Mouse (Mus musculus): Measurements from ENCODE around the gene Sox12.
A peak's percentile ranks its signal among the peaks of the same experiment; 100 is the strongest.
"Not testable (repeated sequence)": the region's sequence is repeated elsewhere in the genome, so short reads cannot be mapped to it uniquely, and the experiment has no call there.

Sox12 gene

DNA sequence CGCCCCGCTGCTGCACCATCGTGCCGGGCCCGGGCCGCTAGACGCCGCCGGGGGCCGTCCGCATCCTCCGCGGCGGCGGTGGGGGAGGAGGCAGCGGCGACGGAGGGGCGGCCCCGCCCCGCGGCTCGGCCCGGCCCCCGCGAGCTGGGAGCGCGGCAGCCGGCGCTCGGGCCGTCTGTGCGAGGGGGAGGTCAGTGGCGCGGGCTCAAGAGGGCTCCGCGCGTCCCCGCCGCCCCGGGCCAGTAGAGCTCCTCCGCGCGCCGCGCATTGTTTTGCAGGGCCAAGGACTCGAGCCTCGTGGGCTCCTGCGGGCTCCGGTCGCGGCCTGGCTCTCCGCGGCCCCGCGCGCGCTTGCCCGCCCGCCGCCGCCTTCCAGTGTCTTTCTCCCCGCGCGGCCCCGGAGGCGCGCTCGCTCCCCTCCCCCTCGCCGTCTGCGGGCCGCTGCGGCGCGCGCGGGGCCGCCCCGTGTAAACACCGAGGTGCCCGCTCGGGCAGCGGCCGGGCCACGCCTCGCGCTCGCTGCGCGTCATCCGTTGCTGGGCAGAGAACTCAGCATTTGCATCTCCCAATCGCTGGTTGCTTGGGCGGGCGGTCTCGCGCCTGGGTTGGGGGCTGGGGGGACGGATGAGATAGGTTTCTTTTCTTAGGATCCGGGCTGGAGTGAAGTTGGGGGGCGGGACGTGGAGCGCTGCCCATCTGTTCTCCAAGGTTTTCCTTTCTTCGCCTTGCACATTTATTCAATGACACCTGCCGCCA lies at the start of gene Sox12:
TSS of gene Sox12 (minus strand) at position 384 of the 756 bp plus-strand sequence.
- DNase-seq (ENCODE audit: low spot score in 2 of 2) = peak; percentile 96 to 98

DNA sequence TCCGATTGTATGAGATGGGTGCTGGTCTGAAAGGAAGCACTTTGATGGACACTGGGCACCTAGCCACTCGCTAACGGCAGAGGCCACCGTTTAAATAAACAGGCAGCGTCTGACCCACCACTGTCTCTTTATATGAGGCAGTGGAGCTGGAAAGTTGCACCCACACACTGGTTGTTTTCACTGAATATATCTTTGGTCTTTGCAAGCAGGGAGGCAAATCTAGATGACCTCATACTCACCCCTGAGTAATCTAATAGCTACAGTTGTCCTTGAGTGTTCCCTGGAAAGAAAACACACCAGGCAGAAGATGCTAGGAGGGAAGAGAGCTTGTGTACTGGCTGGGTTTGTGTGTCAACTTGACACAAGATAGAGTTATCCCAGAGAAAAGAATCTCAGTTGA lies 49.6 kb upstream of the Sox12 start:
- no peak for DNase-seq (ENCODE audit: low spot score in 2 of 2)

DNA sequence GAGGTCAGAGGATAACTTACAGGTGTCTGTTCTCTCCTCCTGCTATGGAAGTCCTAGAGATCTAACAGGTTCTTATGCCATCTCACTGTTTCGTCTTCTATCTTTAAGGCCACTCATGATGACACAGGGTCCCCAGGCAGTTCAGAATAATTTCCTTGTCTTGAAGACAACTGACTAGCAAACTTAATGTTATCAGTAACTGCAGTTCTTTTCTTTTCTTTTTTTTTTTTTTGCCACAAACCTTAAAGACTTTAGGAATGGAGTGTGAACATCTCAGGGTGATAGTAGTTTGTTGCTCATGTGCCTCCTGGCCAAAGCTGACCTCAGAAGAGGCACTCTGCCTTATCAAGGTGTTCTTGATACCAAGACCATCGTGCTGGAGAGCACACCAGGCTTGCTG lies 48.8 kb upstream of the Sox12 start:
- DNase-seq (ENCODE audit: low spot score in 2 of 2) = no peak

DNA sequence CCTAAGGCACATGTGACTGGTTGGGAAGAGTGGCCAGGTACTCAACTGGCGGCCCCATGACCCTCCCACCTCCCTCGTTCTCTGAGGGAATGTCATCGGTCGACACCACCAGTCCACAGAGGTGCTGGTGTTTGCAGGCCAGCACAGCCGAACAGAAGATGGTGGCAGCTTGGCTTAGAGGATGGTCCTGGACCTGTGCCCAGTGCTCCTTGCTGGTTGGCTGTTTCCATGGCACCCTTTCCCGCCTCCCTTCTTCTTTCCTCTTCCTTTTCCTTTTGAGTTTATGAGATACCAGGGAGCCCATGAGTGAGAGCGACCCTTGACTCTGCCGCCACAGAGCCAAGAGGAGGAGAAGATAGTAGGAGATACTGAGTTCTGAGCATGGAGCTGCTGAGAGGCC lies 45.4 kb upstream of the Sox12 start:
- DNase-seq (ENCODE audit: low spot score in 2 of 2) = no peak

DNA sequence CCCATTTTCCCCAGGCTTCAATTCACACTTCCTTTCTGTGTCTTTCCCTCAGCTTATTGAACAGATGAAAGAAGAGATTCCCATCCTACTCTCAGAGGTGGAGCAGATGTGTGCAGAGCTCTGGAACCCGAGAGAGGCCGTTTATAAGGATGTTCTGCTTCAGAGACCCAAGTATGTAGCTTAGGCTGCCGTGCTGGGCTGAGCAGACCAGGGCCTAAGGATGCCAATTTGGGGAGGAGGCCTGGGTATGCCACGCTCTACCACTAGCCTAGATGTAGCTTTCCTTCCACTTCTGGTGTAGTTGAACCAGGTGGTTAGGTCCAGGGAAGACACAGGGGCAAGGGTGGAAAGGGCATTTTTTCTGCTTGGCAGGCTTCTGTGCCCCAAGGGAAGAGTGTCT lies 44.5 kb upstream of the Sox12 start:
- no peak for DNase-seq (ENCODE audit: low spot score in 2 of 2)

DNA sequence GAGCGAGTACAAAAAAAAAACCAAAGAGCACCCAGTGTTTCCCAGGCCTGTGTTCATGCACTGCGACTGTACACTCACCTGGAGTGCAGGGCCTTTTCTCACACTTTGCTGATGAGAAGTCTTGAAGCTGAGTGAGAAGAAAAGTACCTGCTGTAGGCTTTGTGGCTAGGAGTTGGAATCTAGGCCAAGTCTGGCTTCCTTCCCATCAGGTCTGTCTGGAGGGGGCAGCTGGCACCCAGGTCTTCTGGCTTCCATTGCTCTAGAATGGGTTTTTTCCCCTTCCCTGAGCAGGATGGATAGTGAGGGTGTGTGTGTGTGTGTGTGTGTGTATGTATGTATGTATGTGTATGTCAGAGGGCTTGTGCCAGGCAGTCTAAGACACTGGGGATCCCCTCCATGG lies 42.0 kb upstream of the Sox12 start:
- DNase-seq (ENCODE audit: low spot score in 2 of 2) = no peak

DNA sequence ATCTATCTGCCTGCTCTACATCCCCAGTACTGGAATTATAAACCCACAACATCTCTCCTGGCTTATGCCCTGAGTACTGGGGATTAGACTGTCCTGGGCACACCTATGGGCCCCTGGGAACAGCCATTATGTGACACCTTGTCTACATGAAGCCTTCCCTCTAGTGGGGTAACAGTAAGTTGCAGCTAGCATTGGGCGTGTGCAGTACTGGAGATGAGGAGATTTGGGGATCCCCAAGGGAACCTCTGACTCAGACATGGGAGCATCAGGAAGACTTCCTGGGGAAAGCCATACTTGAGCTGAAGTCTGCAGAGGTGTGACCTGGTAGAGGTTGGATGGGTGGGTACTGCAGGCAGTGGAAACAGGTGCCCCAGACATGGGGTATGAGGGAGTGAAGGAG lies 41.1 kb upstream of the Sox12 start:
- no peak for DNase-seq (ENCODE audit: low spot score in 2 of 2)

DNA sequence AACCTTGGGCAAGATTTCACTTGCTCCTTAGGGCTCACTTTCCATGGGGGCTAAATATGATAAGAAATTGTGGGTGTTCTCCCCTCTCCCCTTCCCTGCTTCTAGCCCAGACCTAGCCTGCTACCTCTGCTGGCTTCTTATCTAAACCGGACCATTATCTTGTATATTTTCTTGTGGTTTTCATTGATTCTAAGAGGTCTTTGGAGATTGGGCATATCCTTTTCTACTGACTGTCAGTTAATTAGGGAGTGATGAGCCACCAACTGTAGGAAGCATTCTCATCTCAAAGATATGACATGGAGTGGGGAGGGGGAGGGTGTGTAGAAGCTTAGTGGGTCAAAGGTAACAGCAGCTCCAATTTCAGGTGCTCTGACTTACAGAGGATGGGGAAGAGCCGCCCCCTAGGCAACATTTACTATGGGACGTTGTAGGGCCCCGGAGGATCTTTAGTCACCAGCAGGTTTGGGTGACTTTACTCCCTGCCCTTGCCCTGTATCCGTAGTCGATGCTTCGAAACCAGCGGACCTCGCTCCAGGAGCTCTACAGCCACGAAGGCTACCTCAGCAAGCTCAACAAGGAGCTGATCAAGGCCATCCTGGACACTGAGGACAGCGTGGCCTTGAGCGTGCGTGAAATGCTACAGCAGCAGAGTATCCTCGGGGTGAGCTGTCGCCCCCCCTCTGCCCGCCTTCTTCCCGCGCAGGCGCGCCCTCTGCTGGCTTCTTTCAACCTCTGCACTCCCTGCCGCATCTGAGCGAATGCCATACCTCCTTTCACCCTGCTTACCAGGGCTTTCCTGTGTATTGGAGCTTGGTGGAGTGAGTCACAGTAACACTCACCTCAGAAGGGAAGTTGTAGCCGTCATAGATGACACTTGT lies 39.4 kb upstream of the Sox12 start:
- DNase-seq (ENCODE audit: low spot score in 2 of 2) = peak; percentile 55 to 81

DNA sequence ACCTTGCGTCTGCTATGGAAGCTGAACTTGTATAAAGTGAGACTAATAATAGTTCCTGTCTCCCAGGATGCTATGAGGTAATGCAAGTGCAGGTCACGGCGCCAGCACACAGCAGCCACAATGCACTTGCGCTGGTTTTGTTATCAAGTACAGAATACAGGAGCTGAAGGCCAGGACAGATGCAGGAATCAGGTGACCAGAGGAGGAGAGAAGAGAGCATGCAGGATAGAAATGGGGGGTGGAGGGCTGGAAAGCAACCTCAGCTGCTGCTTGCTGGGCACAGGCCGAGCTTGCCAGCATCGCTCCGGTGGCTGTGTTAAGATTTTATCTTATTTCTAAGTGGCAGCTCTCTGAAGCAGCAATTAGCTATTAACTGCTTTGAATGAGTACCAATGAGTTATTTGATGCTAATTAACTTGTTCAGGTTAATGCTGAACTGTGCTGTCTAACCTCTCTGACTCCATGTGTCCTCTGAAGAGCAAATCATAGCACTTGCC lies 38.6 kb upstream of the Sox12 start:
- no peak for DNase-seq (ENCODE audit: low spot score in 2 of 2)

DNA sequence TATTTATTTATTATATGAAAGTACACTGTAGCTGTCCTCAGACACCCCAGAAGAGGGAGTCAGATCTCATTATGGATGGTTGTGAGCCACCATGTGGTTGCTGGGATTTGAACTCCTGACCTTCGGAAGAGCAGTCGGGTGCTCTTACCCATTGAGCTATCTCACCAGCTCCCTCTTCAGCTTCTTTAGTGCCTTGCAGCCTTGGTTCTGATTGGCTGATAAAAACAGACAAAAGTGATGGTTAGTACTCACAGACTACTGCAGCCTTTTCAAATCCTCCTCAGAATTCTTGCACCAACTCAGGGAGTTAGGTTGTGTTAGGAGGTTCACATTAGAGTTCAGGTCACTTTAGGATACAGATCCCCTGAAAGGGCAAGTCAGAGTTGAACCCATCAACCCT lies 30.6 kb upstream of the Sox12 start:
- not testable (repeated sequence) for DNase-seq (ENCODE audit: low spot score in 2 of 2)

DNA sequence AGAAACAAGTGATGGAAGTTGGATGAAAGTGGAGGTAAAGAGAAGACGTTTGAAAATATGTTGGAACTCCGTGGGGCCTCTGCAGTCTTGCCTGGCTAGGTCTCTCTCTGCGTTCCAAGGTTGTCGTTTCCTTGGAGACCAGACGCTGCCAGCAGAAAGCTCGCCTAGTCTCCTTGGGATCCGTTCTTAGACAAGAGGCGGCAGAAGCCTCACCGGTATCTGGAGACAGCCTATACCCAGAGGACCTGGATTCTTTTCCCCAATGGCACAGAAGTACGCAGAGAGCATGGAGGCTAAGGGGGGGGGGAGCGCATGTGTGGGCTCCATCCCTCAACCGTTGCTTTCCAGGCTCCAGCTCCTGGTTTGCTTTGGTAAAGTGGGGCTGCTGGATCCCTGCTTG lies 29.6 kb upstream of the Sox12 start:
- peak in 1 of 2 experiments; percentile 37 for DNase-seq (ENCODE audit: low spot score in 2 of 2)

DNA sequence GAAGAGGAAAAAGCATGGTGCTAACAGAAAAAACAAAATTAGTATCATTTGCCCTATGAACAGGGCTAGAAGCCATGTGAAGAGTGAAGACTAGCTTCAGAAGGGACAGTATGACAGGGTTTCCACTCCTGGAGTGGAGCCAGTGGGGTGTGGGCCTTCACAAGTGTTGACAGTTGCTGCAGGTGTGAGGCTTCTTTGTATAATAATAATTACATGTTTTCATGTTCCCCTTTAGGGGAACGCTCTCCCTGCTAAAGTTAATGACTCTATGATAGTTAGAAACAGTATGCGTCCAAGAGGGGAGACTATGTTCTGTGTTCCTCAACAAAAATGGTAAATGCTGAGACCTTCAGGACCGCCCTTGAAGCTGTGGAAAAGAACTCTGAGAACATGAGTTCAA lies 17.9 kb upstream of the Sox12 start:
- DNase-seq (ENCODE audit: low spot score in 2 of 2) = no peak

DNA sequence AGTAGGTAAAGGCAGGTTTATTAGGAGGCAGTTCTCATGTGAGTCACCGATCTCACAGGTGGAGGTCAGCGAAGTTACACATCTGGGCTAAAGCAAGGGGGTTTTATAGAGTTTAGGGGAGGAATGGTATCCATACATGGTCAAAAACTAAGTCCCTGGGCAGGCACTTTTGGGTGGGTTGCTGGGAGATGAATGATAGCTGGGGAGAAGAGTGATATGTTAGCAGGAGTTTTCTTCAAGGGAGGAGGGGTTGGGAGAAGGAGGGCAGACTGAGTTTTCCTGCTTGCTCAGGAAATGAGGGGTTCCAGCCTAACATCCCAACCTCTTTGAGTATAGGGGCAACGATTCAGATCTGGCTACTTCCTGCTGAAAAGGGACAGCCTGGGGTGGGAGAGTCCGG lies 17.4 kb upstream of the Sox12 start, which contains the start of gene 6820408C15Rik:
TSS of gene 6820408C15Rik (plus strand) at position 301 of the 400 bp plus-strand sequence.
- DNase-seq (ENCODE audit: low spot score in 2 of 2) = no peak

DNA sequence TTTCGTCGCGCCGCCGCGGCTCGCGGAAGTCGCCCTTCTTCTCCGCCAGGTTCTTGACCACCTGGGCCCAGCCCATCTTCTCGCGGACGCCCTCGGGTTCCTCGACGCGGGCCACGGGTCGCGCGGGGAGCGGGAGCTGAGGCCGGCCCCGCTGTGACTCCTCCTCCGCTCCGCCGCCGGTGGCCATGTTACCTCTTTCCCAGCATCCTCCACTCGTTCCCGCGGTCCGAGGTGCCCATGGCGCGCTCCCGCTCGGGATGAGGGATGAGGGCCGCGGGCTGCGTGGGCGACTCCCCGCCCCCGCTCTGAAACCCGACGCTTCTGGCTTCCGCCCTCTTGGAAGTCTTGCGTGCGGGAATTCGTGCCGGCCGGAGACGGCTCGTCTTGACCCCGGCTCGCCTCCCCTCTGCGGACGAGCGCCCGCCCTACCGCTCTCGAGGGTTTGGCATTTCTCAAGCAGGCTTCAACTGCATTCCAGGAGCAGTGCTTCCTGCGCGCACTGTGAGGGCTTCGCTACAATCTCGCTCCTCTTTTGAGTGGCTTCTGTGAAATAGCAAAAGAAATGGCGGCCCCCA lies 16.8 kb upstream of the Sox12 start, which contains the start of gene Zcchc3:
TSS of gene Zcchc3 (minus strand) at position 437 of the 575 bp plus-strand sequence.
- peak; percentile 81 to 87 for DNase-seq (ENCODE audit: low spot score in 2 of 2)

DNA sequence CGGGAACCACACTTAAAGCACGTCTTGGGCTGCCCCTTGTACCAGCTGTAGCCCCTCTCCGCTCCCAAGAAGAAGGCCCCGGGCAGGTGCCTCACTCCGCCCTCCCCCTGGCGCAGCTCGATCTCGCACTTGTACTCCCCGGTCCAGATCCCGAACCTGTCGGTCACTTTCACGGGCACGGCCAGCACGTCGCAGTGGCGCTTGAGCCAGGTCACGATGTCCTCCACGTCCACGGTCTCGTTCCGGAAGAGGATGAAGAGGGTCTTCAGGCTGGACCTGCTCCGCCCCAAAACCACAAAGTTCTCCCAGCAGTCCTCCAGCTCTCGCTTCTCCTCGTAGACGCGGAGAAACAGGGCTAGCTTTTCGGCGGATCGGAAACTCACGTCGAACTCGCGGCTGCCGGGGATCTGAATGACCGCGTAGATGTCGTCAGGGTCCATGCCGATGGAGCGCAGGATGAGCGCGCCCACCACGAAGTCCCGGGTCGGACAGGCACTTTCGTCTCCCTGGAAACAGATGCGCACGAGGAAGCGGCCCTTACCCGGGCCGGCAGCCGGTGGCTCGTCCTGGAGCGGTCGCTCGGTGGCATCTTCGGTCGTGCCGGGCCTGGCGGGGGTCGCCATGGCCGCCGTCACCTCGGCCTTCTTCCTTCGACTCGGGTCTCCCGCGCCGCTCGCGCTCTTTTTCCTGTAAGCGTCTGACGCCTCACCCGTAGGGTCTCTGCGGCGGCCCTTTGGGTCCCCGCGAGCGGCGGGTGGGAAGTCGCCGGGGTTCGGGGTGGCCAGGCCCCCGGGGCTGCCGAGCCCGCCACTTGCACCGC lies 16.1 kb upstream of the Sox12 start:
- peak in 1 of 2 experiments; percentile 49 for DNase-seq (ENCODE audit: low spot score in 2 of 2)

DNA sequence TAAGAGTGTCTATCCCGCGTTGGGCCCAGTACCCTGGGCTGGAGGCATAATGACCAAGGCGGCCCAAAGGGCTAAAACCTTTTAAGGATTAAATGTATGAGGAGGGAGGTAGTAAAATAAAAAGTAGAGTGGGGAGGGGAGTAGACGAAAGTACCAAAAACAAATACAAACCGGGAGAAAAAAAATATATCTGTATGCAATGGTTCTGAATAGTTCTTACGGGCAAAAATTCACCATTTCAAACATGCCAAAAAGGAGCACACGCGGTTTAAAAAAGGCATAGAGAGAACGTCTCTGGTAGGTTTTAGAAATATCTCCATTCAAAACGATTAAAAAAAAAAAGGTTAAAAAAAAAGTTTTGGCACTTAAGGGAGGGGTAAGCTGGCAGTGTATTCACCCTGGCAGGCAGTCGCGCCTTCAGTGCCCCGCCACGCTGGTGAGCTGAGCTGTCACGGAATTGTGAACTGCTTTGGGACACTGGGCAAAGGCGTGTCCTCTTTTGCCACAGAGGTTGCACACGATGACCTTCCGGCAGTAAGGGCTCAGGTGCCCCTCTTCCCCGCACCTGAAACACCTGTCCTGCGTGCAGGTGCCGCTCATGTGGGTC lies 15.4 kb upstream of the Sox12 start:
- no peak for DNase-seq (ENCODE audit: low spot score in 2 of 2)

DNA sequence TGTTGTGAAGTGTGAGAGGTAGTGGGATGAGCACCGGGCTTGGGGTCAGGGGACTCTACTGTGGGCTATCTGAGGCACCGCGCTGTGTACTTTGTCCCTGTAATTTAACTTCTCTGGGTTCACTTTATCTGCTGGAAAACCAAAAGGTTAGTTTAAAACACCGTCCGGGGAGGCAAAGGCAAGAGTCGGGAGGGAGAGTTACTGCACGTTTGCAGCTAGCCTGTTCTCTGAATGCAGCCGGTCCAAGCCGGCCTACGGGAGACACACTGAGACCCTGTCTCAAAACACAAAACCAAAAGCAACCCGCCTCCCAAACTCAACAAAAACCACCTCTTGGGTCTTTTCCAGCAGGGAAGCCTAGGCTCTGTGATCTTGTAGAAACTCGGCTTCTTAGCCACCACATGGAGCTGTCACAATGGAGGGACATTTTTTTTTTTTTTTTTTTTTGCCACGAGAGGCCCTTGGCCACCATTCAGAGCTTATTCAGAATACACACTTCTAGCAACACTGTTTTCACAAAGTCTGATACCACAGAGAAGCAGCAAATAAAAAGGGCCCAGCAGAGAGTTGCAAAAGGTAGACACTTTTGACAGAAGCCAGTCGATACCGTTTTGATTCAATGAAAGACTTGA lies 14.8 kb upstream of the Sox12 start:
- no peak for DNase-seq (ENCODE audit: low spot score in 2 of 2)

DNA sequence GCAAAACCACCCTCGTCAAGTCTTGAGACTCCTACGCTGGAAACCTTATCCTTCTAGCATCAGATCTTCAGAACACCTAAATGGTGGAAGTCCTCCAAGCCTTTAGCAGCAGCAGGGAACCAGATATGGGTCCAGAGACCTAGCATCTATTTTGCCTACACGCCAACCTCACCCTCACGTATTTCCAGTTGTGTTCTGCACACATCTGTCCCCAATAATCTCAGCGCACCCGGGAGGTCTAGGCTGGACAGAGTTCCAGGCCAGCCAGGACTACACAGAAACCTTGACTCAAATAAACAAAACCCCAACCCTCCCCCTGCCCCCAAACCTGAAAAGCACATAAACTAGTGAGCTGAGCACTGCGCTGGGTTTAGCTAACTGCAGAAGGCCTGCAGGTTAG lies 13.6 kb upstream of the Sox12 start:
- DNase-seq (ENCODE audit: low spot score in 2 of 2) = no peak

DNA sequence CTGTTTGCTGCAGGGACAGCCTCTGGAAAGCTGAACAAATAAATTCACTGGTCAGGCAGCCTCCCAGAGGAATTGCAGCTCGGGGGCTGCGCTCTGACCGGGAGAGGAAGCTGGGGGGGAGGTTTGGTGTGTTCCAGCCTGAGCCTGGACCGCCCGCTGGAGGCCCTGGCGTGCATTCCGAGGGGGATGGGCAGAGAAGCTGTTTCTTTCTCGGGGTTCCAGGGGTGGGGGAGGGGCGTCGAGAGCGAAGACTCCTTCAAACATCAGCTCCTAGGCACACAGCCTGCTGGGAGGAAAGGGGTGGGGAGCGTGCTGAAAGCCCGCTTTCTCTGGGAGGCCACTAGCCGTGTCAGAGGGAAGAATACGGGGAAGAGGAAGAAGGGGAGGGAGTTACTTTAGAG lies 13.1 kb upstream of the Sox12 start:
- DNase-seq (ENCODE audit: low spot score in 2 of 2) = peak; percentile 84

DNA sequence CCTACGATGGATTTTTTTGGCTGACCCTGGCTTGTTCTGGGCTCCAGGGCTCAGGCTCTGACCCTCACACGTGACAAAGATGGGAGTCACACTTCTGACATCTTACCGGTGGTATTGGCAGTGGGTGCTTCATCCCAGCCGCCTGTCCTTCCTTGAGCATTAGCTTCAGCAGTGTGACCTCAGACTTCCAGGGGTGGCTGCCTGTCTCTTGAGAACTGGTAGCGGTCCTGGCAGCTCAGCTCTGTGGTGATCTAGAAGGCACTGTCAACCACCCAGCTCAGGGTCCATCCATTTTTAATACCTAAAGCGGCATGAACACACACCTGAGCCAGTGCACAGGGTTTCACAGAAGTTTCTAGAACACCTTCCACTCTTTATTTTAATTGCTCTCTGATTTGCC lies 11.9 kb upstream of the Sox12 start:
- no peak for DNase-seq (ENCODE audit: low spot score in 2 of 2)
